Mouse (Mus musculus) midbrain, postnatal 0 days (tissue): Measurements from ENCODE around the gene Col6a3. TPM values are rescaled to one million over a fixed set of nuclear protein-coding genes. Genes with fewer than 3 reads are reported as not detected.

Experiments used
- ATAC-seq: fragments of 200-750 bp; cut with Nextera tagmentation; 2 replicates; pipeline ENCODE4 v1.8.0; 2017; ENCODE audit warnings: moderate number of reproducible peaks, mild to moderate bottlenecking, moderate TSS enrichment, moderate library complexity; ENCODE audit not compliant: low FRiP score
- DNase-seq: peaks from one replicate; pipeline ENCODE4 v3.0.0-alpha.2; 2015; ENCODE audit warnings: low spot score
- H3K27ac ChIP-seq: fragments of 300-500 bp; sonication (generic); 2 replicates; pipeline ENCODE4 v1.5.1; 2014; ENCODE audit warnings: low read depth, mild to moderate bottlenecking, low read length, mixed read lengths
- H3K27me3 ChIP-seq: fragments of 300-500 bp; sonication (generic); 2 replicates; pipeline ENCODE4 v1.6.1; 2014; ENCODE audit warnings: low read length, control low read depth, mixed read lengths; ENCODE audit not compliant: insufficient read depth
- H3K36me3 ChIP-seq: fragments of 300-500 bp; sonication (generic); 2 replicates; pipeline ENCODE4 v1.6.1; 2014; ENCODE audit warnings: low read length, control low read depth, mixed read lengths; ENCODE audit not compliant: insufficient read depth
- H3K4me1 ChIP-seq: fragments of 300-500 bp; sonication (generic); 2 replicates; pipeline ENCODE4 v1.6.1; 2014; ENCODE audit warnings: mild to moderate bottlenecking, control low read depth, antibody characterized with exemption, low read length, mixed read lengths; ENCODE audit not compliant: insufficient read depth
- H3K4me2 ChIP-seq: fragments of 300-500 bp; sonication (generic); 2 replicates; pipeline ENCODE4 v1.6.1; 2014; ENCODE audit warnings: low read depth, mild to moderate bottlenecking, low read length, mixed read lengths; ENCODE audit not compliant: poor library complexity, severe bottlenecking
- H3K4me3 ChIP-seq: fragments of 300-500 bp; sonication (generic); 2 replicates; pipeline ENCODE4 v1.5.1; 2014; ENCODE audit warnings: low read depth, mild to moderate bottlenecking, low read length, moderate library complexity
- H3K9ac ChIP-seq: fragments of 300-500 bp; sonication (generic); replicated peaks from 2 replicates; pipeline ENCODE4 v1.6.1; 2014; ENCODE audit warnings: mild to moderate bottlenecking, low read length, moderate library complexity, mixed read lengths; ENCODE audit not compliant: poor library complexity, severe bottlenecking
- H3K9me3 ChIP-seq: fragments of 300-500 bp; sonication (generic); 2 replicates; pipeline ENCODE4 v1.6.1; 2016; ENCODE audit warnings: low read length, control low read depth
- CTCF ChIP-seq: IDR thresholded peaks from 2 replicates; pipeline ENCODE4 v1.5.1; 2016; ENCODE audit warnings: antibody characterized with exemption, mild to moderate bottlenecking
- WGBS: fragments of 180-500 bp; shearing (Covaris S2); extraction: QIAGEN DNeasy Blood & Tissue Kit; methylation state at CpG from one replicate; pipeline ENCODE4 v1.1.7; 2014; 5-methylcytosine and 5-hydroxymethylcytosine counted together
- polyA plus RNA-seq: library from polyadenylated mRNA; unstranded; fragments of >200 nt; fragmentation: Nextera tagmentation; extraction: Ambion mirVana; gene quantifications from 2 replicates; pipeline ENCODE4 v1.2.1, GENCODE M21; 2015
- total RNA-seq: library from RNA; depleted of rRNA; stranded (reverse); fragments of >200 nt; gene quantifications from 2 replicates; pipeline ENCODE4 v1.2.3, GENCODE M21; 2014

Gene Col6a3
- total and polyA plus RNA-seq, 2 experiments from 2014 or later, result 4.8 to 29.5 TPM

- no peaks in the 10 kb centered on the region for H3K27me3 ChIP-seq
- H3K4me3 ChIP-seq, result no peak overlapping the region
- no peak overlapping the region for H3K9ac ChIP-seq
- no peak overlapping the region for H3K4me2 ChIP-seq
- H3K27ac ChIP-seq, result no peak overlapping the region
- H3K36me3 ChIP-seq, result no peaks in the 10 kb centered on the region
- DNase-seq (no peak), ATAC-seq (no peak)
- H3K4me1 ChIP-seq, result no peaks in the 10 kb centered on the region
- 80% methylated on average over 4 of the region's 4 CpGs for WGBS
- H3K9me3 ChIP-seq, result no peaks in the 10 kb centered on the region
- no peak for TF ChIP-seq CTCF
These were observed 5.1 kb downstream of the Col6a3 start for GRCm38 (mm10) chr1:90838657-90839056.

GRCm38 (mm10) chr1:90838221-90838620 is 5.5 kb downstream of the Col6a3 start:
- no peak overlapping the region for H3K27ac ChIP-seq
- H3K4me2 ChIP-seq, result no peak overlapping the region
- H3K4me1 ChIP-seq, result no peaks in the 10 kb centered on the region
- ATAC-seq (no peak), DNase-seq (peak; percentile 36)
- no peaks in the 10 kb centered on the region for H3K27me3 ChIP-seq
- H3K4me3 ChIP-seq, result no peak overlapping the region
- no peaks in the 10 kb centered on the region for H3K9me3 ChIP-seq
- no peak for TF ChIP-seq CTCF
- WGBS, result 66% methylated on average over 12 of the region's 12 CpGs
- H3K9ac ChIP-seq, result no peak overlapping the region
- H3K36me3 ChIP-seq, result no peaks in the 10 kb centered on the region

- no peaks in the 10 kb centered on the region for H3K27me3 ChIP-seq
- no peak for DNase-seq
- no peak overlapping the region for H3K9ac ChIP-seq
- no peak overlapping the region for H3K27ac ChIP-seq
- H3K4me2 ChIP-seq, result no peak overlapping the region
- 70% methylated on average over 5 of the region's 5 CpGs for WGBS
- no peaks in the 10 kb centered on the region for H3K4me1 ChIP-seq
- no peak overlapping the region for H3K4me3 ChIP-seq
- no peak for TF ChIP-seq CTCF
- ATAC-seq, result no peak
- H3K36me3 ChIP-seq, result no peaks in the 10 kb centered on the region
- H3K9me3 ChIP-seq, result no peaks in the 10 kb centered on the region
These were observed 7.5 kb downstream of the Col6a3 start for GRCm38 (mm10) chr1:90836178-90836740.

GRCm38 (mm10) chr1:90834701-90835100 is 9.1 kb downstream of the Col6a3 start:
- TF ChIP-seq CTCF, result no peak
- no peaks in the 10 kb centered on the region for H3K4me1 ChIP-seq
- H3K9ac ChIP-seq, result no peak overlapping the region
- ATAC-seq (no peak), DNase-seq (peak; percentile 13)
- no peak overlapping the region for H3K27ac ChIP-seq
- no peaks in the 10 kb centered on the region for H3K36me3 ChIP-seq
- H3K4me3 ChIP-seq, result no peak overlapping the region
- no peak overlapping the region for H3K4me2 ChIP-seq
- no peaks in the 10 kb centered on the region for H3K9me3 ChIP-seq
- WGBS, result 63% methylated on average over 6 of the region's 6 CpGs
- H3K27me3 ChIP-seq, result no peaks in the 10 kb centered on the region

- WGBS, result 57% methylated on average over 6 of the region's 6 CpGs
These were observed 13.8 kb downstream of the Col6a3 start for GRCm38 (mm10) chr1:90830006-90830405.

GRCm38 (mm10) chr1:90813226-90813625 is 30.5 kb downstream of the Col6a3 start:
- H3K9ac ChIP-seq, result no peak overlapping the region
- no peak overlapping the region for H3K27ac ChIP-seq
- no peak overlapping the region for H3K4me3 ChIP-seq
- no peak for TF ChIP-seq CTCF
- ATAC-seq (no peak), DNase-seq (peak; percentile 40)
- WGBS, result 56% methylated on average over 15 of the region's 15 CpGs
- no peaks in the 10 kb centered on the region for H3K9me3 ChIP-seq
- no peaks in the 10 kb centered on the region for H3K27me3 ChIP-seq
- H3K36me3 ChIP-seq, result no peaks in the 10 kb centered on the region
- no peaks in the 10 kb centered on the region for H3K4me1 ChIP-seq
- no peak overlapping the region for H3K4me2 ChIP-seq

More at GRCm38 (mm10) chr1:90830006-90830405, 13.8 kb downstream of the Col6a3 start:
- peak; percentile 60 for TF ChIP-seq CTCF
- Histone ChIP-seq H3K4me1 (no peaks in the 10 kb centered on the region), H3K4me3 (no peak overlapping the region), H3K27me3 (no peaks in the 10 kb centered on the region), H3K27ac (no peak overlapping the region), H3K36me3 (no peaks in the 10 kb centered on the region), H3K9me3 (no peaks in the 10 kb centered on the region), H3K4me2 (no peak overlapping the region), H3K9ac (no peak overlapping the region)
- DNase-seq (no peak), ATAC-seq (no peak)
